Mouse (Mus musculus): ENCODE results near the gene Clip1.
A peak's percentile ranks its signal among the peaks of the same experiment; 100 is the strongest.

Gene Clip1

GRCm38 (mm10) chr5:123602174-123602573 is 82.2 kb downstream of the Clip1 start:
- no peak for DNase-seq

GRCm38 (mm10) chr5:123599319-123599718 is 85.1 kb downstream of the Clip1 start:
- no peak for DNase-seq

GRCm38 (mm10) chr5:123593622-123594280 is 90.7 kb downstream of the Clip1 start:
- DNase-seq: no peak

GRCm38 (mm10) chr5:123580043-123580442 is 104.4 kb downstream of the Clip1 start:
- no peak for DNase-seq

- no peak for DNase-seq
These were observed 107.7 kb downstream of the Clip1 start for GRCm38 (mm10) chr5:123576696-123577095.

GRCm38 (mm10) chr5:123573362-123573761 is 111.1 kb downstream of the Clip1 start:
- DNase-seq: no peak

DNA sequence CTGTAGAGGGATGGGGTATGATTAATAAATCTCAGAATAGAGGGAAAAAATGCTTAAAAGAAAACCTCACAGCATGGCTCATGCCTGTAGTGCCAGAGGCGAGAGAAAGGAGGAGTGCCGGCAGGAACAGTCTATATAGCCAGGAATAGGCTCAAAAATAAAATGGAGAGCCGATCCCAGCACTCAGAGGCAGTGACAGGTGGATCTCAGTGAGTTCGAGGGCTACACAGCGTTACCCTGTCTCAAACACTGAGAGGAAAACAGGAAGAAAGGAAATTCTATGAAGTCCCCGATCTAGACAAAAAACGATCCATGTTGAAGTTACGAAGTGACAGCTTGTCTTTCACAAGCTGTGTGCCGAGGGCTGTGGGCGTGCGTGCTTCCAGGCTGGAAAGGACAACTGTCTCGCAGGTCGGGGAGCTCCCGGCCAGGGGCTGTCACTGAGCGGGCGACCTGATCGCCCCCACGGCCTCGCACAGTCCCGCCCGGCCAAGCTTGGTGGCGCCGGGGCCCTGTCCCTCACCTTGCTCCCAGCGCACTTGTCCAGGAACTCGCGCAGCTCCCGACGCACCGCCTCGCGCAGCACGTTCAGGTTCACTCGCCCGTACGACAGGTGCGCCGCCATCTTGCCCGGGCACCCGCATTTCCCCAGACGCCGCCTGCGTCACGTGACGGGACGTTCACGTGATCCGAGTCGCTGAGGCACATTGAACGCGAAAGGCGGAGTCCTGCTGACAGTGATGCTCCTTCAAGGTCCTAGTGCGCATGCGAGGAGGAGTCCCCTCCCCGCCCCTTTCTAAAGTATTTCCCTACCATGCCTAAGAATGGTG is 111.8 kb downstream of the Clip1 start, which contains the start of gene Vps33a:
Gene Vps33a, minus strand, starts transcription at position 682 of the 830 bp plus-strand sequence.
- peak; percentile 97 for DNase-seq

DNA sequence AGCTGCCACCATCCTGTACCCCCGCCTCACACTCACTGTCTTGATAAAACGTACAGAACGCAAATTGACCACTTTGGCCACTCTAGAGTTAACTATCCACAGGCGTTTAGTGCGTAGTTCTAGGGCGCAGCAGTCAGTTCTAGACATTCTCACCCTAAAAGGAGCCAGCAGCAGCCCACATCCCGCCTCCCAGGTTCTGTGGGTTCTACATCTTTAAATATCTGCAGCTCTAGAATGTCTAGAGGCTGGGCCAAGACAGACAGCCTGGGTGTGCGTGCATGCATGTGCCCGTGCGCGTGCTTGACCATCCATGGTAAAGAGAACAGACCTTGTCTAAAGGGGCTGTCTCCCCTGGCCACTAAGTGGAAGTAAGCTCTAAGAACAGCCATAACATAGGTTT is 123.3 kb downstream of the Clip1 start:
- DNase-seq: no peak

GRCm38 (mm10) chr5:123559588-123559987 is 124.8 kb downstream of the Clip1 start:
- no peak for DNase-seq

- DNase-seq: no peak
These were observed 128.0 kb downstream of the Clip1 start for GRCm38 (mm10) chr5:123556451-123556850.

GRCm38 (mm10) chr5:123555693-123556092 is 128.7 kb downstream of the Clip1 start:
- no peak for DNase-seq

DNA sequence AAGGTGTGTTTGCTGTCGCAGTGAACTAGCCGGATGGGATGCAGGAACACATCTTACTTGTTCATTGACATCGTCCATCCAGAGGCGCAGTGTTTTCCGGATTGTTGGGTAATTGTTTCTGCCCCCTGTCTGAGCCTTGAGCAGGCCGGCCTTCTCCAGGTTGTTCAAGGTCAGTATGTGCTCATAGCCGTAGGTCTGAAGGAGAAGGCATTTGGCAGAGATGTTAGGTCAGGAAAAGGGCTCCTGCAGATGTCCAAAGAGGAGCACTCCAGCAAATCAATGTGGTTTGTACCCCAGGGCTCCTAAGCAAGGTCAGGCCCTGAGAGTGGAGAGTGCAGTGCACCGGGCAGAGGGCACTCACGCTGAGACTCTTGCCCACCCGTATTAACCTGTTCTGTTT is 150.6 kb downstream of the Clip1 start:
- DNase-seq: no peak

- DNase-seq: no peak
These were observed 154.4 kb downstream of the Clip1 start for GRCm38 (mm10) chr5:123530056-123530455.

GRCm38 (mm10) chr5:123528641-123529040 is 155.8 kb downstream of the Clip1 start:
- no peak for DNase-seq

Data from thymus, postnatal 25 days (tissue).